Mouse (Mus musculus) adrenal gland, adult 2 months (tissue): ENCODE measurements around the gene Ltc4s. TPM values are rescaled to one million over a fixed set of nuclear protein-coding genes. Genes with fewer than 3 reads are reported as not detected.

Source experiments
- DNase-seq: peaks from one replicate; pipeline ENCODE4 v3.0.0; 2021
- long read RNA-seq: library from polyadenylated mRNA; stranded (forward); transcript quantifications from one replicate; pipeline ENCODE4 v2.0.0, GENCODE M21; 2021
- polyA plus RNA-seq: library from polyadenylated mRNA; depleted of rRNA; stranded (reverse); fragments of >200 nt; gene quantifications from 2 replicates; pipeline ENCODE4 v1.2.3, GENCODE M21; 2012; rRNA removed
- total RNA-seq, 2 experiments: library from RNA; stranded (reverse); gene quantifications; 2 replicates each; pipeline ENCODE4 v1.2.3; 2021

The Ltc4s gene
- 10 to 100 TPM; 17.0 to 21.6 TPM for total RNA-seq
- 83.6 and 186 TPM in 2 replicates for polyA plus RNA-seq
- long read RNA-seq, transcript Ltc4s-202 (5 exons, 649 nt), result major isoform, 12 of 16 reads
- long read RNA-seq, partial matches to known transcripts, result 1 of 16 reads
- long read RNA-seq, other reads (novel, unspliced or antisense), result 2 of 16 reads

- DNase-seq, result no peak
Observed at GRCm38 (mm10) chr11:50238324-50238723, at the start of gene Ltc4s. Gene Ltc4s, minus strand, starts transcription at chr11:50238616.

GRCm38 (mm10) chr11:50286428-50286827 lies 48.0 kb upstream of the Ltc4s start:
- DNase-seq, result no peak

- DNase-seq, result no peak
Observed at GRCm38 (mm10) chr11:50285696-50286095, 47.3 kb upstream of the Ltc4s start.

GRCm38 (mm10) chr11:50285263-50285662 lies 46.8 kb upstream of the Ltc4s start:
- DNase-seq, result no peak

- DNase-seq, result no peak
Observed at GRCm38 (mm10) chr11:50280053-50280452, 41.6 kb upstream of the Ltc4s start.

- no peak for DNase-seq
Observed at GRCm38 (mm10) chr11:50279005-50279404, 40.6 kb upstream of the Ltc4s start.

- DNase-seq, result no peak
Observed at GRCm38 (mm10) chr11:50277706-50278105, 39.3 kb upstream of the Ltc4s start.

- no peak for DNase-seq
Observed at GRCm38 (mm10) chr11:50277025-50277424, 38.6 kb upstream of the Ltc4s start.

GRCm38 (mm10) chr11:50275568-50276151 lies 37.2 kb upstream of the Ltc4s start:
- DNase-seq, result no peak

- DNase-seq, result no peak
Observed at GRCm38 (mm10) chr11:50275077-50275476, 36.7 kb upstream of the Ltc4s start.

GRCm38 (mm10) chr11:50272819-50273218 lies 34.4 kb upstream of the Ltc4s start:
- no peak for DNase-seq

GRCm38 (mm10) chr11:50269885-50270284 lies 31.5 kb upstream of the Ltc4s start:
- DNase-seq, result no peak

GRCm38 (mm10) chr11:50269163-50269562 lies 30.7 kb upstream of the Ltc4s start:
- no peak for DNase-seq

- no peak for DNase-seq
Observed at GRCm38 (mm10) chr11:50266997-50267396, 28.6 kb upstream of the Ltc4s start.

- DNase-seq, result peak; percentile 42
Observed at GRCm38 (mm10) chr11:50265931-50266330, 27.5 kb upstream of the Ltc4s start.

GRCm38 (mm10) chr11:50263198-50263597 lies 24.8 kb upstream of the Ltc4s start:
- no peak for DNase-seq

- DNase-seq, result no peak
Observed at GRCm38 (mm10) chr11:50262020-50262419, 23.6 kb upstream of the Ltc4s start.

GRCm38 (mm10) chr11:50258310-50258709 lies 19.9 kb upstream of the Ltc4s start:
- no peak for DNase-seq

GRCm38 (mm10) chr11:50256615-50257014 lies 18.2 kb upstream of the Ltc4s start:
- no peak for DNase-seq

- no peak for DNase-seq
Observed at GRCm38 (mm10) chr11:50254010-50254580, 15.7 kb upstream of the Ltc4s start.

- DNase-seq, result no peak
Observed at GRCm38 (mm10) chr11:50253393-50253792, 15.0 kb upstream of the Ltc4s start.

GRCm38 (mm10) chr11:50252684-50253265 lies 14.4 kb upstream of the Ltc4s start:
- no peak for DNase-seq

- DNase-seq, result no peak
Observed at GRCm38 (mm10) chr11:50252166-50252565, 13.8 kb upstream of the Ltc4s start.
